Mouse (Mus musculus) myocyte (in vitro differentiated cells): Measurements from ENCODE around the gene Mast4.

Experiments used
- CEBPB ChIP-seq: IDR thresholded peaks from 2 replicates; pipeline ENCODE4 v1.6.1; 2011; ENCODE audit warnings: mild to moderate bottlenecking, moderate library complexity; ENCODE audit not compliant: poor library complexity, insufficient read depth, severe bottlenecking
- E2F4 ChIP-seq: IDR thresholded peaks from one replicate; pipeline ENCODE4 v1.6.1; 2011; ENCODE audit warnings: mild to moderate bottlenecking, control low read depth, moderate library complexity; ENCODE audit not compliant: insufficient read depth
- MAX ChIP-seq: IDR thresholded peaks from one replicate; pipeline ENCODE4 v1.6.1; 2011; ENCODE audit warnings: low read depth, mild to moderate bottlenecking, control low read depth
- MYOD1 ChIP-seq, 3 experiments: IDR thresholded peaks; one replicate each; pipeline ENCODE4 v1.6.1; 2011; ENCODE audit warnings: control low read depth in 2 of 3, low read depth in 2 of 3, mild to moderate bottlenecking in 2 of 3, moderate library complexity in 1 of 3; ENCODE audit not compliant: insufficient read length in 2 of 3, control insufficient read depth in 1 of 3
- MYOG ChIP-seq, 3 experiments: IDR thresholded peaks; one replicate each; pipeline ENCODE4 v1.6.1; 2011; ENCODE audit warnings: control low read depth in 2 of 3, low read depth in 2 of 3, mild to moderate bottlenecking in 2 of 3; ENCODE audit not compliant: insufficient read length in 2 of 3, control insufficient read depth in 1 of 3, insufficient read depth in 1 of 3
- POLR2A ChIP-seq: IDR thresholded peaks from one replicate; pipeline ENCODE4 v1.6.1; 2011; ENCODE audit warnings: low read depth, mild to moderate bottlenecking, control low read depth, moderate library complexity; ENCODE audit not compliant: insufficient read length
- POLR2AphosphoS2 ChIP-seq: IDR thresholded peaks from one replicate; pipeline ENCODE4 v1.6.1; 2011; ENCODE audit warnings: low read depth, control low read depth; ENCODE audit not compliant: insufficient read length
- REST ChIP-seq: IDR thresholded peaks from one replicate; pipeline ENCODE4 v1.6.1; 2011; ENCODE audit warnings: mild to moderate bottlenecking, control low read depth, moderate library complexity; ENCODE audit not compliant: insufficient read depth, insufficient read length
- SRF ChIP-seq: IDR thresholded peaks from one replicate; pipeline ENCODE4 v1.6.1; 2011; ENCODE audit warnings: low read depth; ENCODE audit not compliant: control insufficient read depth, insufficient read length
- TCF12 ChIP-seq: IDR thresholded peaks from one replicate; pipeline ENCODE4 v1.6.1; 2011; ENCODE audit warnings: mild to moderate bottlenecking, control low read depth; ENCODE audit not compliant: poor library complexity, insufficient read depth, severe bottlenecking
- TCF3 ChIP-seq: IDR thresholded peaks from one replicate; pipeline ENCODE4 v1.6.1; 2011; ENCODE audit warnings: low read depth, control low read depth; ENCODE audit not compliant: insufficient read length
- USF1 ChIP-seq: IDR thresholded peaks from one replicate; pipeline ENCODE4 v1.6.1; 2011; ENCODE audit warnings: low read depth, mild to moderate bottlenecking, control low read depth, moderate library complexity

DNA sequence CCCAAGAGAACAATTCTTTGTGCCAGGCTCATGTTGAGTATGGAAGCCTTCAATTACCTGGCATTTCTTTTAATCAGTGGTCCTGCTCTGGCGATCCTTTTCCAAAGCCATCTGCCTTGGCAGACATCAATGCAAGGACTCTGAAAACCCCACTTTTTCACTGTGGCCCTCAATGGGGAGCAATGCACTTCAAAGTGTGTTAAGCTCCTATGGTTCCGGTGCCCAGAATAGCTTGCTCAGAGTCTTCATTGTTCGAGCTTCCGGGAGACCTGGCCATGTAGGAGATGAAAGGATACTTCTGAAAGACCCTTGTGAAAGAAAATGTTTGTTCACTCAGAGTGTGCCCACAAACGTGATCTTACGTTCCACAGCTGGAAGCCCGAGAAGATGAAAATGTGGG, 333.4 kb downstream of the Mast4 start:
- no peak for TF ChIP-seq USF1
- no peak for TF ChIP-seq POLR2A
- no peak for TF ChIP-seq E2F4
- no peak for TF ChIP-seq MYOG (IDR thresholded peaks at IDR 0.05; ENCODE audit: control insufficient read depth in 1 of 3, insufficient read depth in 1 of 3, insufficient read length in 2 of 3, low read depth in 2 of 3)
- TF ChIP-seq MAX = no peak
- no peak for TF ChIP-seq REST
- no peak for TF ChIP-seq CEBPB
- TF ChIP-seq POLR2AphosphoS2 = no peak
- TF ChIP-seq MYOD1 (IDR thresholded peaks at IDR 0.05; ENCODE audit: control insufficient read depth in 1 of 3, insufficient read length in 2 of 3, low read depth in 2 of 3) = no peak
- TF ChIP-seq TCF3 = no peak
- no peak for TF ChIP-seq TCF12
- no peak for TF ChIP-seq SRF
